Mouse (Mus musculus): ENCODE data around the gene Ralgapb.

The Ralgapb gene

DNA sequence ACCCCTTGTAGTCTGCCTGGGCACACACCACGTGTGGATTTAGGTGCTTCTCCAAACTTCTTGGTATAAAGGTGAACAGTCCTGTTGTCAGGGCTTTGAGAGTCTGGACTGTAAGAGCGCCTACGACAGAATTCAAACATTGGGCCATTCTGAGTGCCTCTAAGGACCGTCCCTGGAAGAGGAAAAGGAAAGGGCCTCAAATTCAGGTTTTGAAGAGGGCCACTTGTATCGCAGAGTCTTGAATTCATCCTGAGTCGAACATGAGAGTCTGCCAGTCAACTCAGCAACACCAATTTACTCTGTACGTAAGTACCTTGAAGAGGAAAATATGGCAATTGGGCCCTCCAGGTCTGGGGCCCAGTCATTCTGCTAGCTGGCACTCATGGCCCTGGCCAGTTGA lies 6.7 kb upstream of the Ralgapb start:
- DNase-seq (ENCODE audit: low read depth, low spot score) = no peak

DNA sequence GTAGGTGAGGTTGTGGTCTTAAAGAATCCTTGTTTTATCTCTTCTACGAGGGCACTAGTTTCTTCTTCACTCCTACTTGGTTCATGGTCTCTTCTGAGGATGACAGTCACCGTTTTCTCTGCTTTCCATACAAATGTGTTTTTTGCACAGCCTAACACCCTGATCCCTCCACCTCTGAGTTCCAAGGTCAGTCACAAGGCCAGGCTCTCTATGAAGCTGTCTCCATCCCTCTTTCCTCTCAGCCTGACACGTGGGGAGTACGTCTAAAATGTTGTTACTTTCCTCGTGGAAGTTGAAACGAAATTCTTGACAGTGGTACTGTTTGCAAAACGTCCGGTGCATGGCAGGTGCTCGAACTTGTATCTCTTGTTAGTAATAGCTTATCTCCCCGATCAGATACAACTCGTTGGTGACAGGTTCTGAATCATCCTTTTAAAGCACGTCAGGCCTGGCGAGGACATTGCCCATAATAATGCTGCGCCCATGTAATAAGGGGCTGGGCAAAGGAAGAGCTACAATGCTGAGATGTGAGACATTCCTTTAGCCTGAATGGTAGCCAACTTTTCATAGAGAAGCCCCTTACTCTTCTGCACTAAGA lies 552 bp upstream of the Ralgapb start:
- no peak for DNase-seq (ENCODE audit: low read depth, low spot score)

DNA sequence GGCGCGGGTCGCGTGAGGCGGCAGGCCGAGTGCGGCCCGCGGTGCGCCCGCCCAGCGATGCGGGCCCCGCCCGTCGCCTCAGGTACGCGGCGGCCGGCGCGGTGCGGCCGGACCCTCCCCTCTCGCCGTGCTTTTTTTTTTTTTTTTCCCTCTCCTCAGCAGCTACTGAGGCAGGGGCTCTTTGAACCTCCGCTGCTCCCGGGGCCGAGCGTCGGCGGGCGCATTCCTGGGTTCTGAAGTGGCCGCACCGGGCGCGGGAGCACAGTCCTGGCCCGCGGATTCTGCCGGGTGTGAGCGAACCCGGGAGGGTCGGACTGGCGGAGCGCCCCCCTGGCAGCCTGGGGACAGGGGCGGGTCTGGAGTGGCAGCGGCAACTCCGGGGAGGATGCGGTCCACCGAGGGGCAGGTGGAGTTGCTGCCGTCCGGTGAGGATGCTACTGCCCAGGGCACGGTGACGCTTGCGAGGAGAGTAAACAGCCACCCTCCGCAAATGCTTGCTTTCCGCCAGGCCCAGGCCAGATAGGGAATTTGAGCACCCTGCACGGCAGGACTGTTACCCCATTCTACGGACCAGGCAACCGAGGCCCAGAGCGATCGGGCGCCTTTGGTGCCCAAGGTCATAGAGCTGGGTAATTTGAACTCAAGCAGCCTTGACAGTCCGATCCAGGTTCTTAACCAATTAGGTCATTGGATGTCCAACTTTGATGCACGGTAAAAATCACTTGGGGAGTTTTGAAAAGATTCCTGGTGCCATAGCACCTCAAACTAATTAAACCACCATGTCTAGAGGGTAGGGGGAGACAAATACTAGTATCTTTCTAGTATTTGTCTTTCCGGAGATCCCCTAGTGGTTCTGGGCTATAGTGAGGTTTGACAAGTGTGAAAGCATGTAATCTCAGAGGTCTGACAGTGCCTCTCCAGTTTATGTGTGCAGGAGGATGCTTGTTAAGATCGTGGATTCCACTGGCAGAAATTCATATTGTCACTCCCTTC lies 670 bp downstream of the Ralgapb start:
- peak; percentile 34 for DNase-seq (ENCODE audit: low read depth, low spot score)

DNA sequence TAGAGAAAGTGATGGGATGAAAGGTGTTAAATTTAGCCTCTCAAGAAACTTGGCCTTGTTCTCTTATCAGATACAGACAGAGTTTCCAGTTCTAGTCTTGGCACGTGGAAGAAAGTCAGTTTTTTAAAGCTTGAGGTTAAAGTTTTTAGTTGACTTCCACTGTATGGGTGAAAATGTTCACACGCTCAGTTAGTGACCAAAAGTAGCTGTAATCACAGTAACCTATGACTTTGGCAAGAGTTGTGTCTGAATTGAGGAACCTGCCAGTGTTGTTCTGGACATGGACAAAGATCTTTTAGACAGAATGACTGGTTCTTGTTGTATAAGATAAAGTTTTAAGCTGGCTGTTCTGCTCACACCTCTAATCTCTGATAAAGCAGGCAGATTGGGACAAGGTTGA lies 3.6 kb downstream of the Ralgapb start:
- DNase-seq (ENCODE audit: low read depth, low spot score) = no peak

DNA sequence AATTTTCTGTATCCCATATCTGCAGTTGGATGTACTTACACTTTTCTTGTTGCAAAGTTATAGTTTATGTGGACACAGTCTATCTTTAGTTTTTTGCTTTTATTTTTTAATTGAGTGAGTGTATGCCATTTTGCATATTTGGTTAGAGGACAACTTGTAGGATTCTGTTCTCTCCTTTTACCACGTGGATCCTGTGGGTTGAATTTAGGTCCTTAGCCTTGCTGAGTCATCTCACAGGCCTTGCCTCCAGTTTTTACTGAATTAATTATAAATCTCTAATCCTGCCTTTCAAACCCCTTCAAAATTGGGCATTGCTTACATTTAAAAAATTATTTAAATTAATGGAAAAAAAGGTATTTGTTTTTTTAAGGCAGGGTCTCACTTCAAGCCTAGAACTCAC lies 6.2 kb downstream of the Ralgapb start:
- no peak for DNase-seq (ENCODE audit: low read depth, low spot score)

DNA sequence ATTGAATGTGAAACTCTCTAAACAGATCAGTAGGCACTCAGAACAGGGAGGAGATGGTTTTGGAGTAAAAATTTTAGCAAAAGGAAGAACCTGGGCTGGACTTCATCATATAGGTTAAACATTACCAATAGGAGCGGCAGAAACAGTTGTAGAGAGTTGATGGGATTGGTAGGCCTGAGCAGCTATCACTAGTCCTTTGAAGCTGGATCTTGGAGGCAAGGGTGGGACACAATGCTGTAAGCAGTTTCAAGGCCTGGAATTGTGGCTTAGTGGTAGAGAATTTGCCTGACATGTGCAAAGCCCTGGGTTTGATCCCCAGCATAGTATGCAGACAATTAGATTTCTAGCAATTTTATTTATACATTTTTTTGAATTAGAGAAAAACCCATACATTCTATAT lies 9.0 kb downstream of the Ralgapb start:
- no peak for DNase-seq (ENCODE audit: low read depth, low spot score)

DNA sequence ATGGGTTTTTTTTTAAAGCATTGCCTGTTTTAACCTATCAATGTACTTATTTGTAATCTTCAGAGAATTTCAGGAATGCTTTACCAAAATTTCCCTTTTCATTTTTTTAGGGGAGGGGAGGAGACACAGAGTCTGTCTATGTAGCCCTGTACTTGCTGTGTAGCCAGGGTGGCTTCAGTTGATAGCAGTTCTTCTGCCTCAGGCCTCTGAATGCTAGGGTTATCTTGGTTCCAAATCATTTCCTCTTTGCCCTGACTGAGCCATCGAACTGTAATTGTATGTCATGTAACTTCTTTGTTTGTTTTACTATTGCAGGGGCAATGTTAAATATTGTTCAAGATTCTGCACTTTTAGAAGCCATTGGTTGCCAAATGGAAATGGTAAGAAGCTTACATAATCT lies 36.2 kb downstream of the Ralgapb start:
- no peak for DNase-seq (ENCODE audit: low read depth, low spot score)

DNA sequence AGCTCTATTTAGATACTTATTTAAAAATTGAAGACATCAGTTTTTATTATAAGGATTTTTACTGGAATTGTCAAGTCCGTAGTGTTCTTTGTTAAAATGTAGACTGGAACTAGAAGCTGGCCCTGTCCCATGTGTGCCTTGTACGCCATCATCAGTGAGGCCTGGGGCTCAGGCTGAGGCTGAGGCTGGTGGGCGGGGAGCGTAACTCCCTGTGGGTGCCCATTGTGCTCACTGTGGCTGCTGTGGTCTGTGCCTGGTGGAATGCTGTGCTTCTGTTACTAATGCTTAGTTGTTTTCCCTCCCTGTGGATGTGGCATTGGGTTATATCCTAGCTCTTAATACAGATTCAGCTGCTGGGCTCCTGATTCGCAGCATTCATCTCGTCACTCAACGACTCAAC lies 40.2 kb downstream of the Ralgapb start:
- DNase-seq (ENCODE audit: low read depth, low spot score) = no peak

DNA sequence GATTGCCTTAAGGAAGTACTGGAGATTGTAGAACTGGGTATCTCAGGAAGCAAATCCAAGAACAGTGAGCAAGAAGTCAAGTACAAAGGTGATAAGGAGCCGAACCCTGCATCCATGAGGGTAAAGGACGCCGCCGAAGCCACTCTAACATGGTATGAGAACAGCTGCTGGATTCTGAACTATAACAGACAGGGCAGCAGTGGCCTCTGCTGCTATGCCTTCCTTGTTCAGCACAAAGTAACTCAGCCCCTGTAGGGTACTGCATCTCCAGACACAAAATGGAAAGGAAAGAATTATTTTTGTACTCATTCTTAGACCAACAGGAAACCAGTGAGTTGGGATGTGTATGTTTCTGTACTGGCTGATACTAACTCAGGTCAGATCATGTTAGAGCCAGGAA lies 46.8 kb downstream of the Ralgapb start:
- no peak for DNase-seq (ENCODE audit: low read depth, low spot score)

DNA sequence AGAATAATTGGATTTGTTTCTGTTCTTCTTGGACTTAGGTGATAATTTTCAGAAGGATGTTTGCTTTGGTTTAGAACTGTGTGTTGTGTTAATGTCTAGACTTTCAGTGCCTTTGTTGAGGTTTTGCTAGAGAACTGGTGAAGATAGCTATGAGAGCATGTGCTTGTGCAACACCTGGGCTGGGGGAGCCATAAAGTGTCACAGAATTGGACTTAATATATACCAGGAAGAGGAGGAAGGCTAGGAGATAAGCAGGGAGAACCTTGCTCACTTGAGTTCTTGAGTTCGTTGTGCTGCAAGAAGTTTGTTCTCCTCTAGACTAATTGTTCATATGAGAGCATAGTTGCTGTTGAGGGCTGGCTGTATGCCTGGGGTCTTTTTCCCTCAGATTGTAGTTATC lies 48.0 kb downstream of the Ralgapb start:
- DNase-seq (ENCODE audit: low read depth, low spot score) = no peak

DNA sequence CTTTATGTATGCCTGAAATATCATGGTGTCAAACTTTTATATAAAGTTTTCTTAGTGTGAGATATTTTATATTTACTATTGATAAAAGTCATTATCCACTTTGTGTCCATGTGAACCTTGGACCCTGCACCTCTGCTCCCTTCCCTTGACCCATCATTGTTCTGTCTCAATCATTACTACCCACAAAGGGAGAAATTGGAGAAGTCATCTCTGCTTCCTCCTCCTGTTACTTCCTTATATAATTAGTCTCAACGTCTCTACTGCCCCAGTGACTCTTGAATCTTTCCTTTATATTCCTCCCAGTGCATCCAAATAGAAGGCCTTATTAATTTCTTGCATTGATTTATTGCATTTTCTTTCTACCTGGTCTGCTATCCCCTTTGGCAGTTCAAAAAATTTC lies 52.8 kb downstream of the Ralgapb start:
- no peak for DNase-seq (ENCODE audit: low read depth, low spot score)

DNA sequence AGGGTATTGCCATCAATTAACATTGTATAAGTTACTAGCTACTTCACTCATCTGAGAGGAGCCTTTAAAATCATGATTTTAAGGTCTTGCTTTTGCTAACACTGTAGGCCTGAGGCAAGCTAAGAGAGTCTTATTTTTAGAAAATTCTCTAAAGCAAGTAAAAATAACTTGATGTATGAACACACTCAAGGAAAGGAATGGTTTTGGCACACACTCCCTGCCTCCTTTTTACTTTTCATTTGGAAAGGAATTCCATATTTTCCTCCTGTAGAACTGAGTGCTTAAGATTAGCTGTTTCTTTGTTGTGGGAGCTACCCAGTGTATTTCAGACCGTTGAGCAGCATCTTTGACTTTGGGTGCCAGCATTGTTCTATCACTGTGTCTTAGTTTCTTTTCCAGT lies 64.5 kb downstream of the Ralgapb start:
- DNase-seq (ENCODE audit: low read depth, low spot score) = no peak

DNA sequence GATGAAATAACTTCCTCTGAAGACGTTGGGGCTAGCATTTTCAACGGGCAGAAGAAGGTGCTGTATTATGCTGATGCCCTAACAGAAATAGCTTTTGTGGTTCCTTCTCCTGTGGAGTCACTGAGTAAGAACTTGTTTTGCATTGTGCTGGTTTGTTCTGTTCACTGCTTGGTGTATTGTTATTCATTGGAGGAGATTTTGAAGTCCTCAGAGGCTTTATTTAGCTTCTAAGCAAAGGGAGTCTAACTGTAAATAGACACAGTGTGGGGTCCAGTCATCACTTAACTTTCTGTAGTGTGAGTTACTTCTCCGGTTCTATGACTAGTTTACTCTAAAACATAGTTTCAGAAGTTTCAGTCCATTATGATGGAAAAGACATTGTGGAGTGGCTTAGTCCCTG lies 68.0 kb downstream of the Ralgapb start:
- no peak for DNase-seq (ENCODE audit: low read depth, low spot score)

DNA sequence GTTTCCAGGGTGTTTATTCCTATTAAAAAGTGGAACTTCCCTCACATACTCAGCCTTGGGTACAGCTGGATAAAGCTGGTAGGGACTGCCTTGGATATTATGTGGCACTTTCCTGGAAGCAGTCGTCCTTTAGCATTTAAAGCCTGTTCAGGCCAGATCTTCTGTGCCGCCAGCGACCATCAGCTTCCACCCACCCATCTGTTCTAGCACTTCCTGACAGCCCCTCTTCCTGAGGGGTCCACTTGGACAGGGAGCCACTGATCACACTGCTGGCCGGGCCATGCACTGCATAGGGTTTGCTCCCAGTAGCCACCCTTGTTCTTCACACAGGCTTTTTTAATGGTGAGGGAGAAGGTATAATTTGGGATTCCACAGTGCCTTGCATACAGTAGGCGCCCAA lies 88.8 kb downstream of the Ralgapb start:
- DNase-seq (ENCODE audit: low read depth, low spot score) = no peak

DNA sequence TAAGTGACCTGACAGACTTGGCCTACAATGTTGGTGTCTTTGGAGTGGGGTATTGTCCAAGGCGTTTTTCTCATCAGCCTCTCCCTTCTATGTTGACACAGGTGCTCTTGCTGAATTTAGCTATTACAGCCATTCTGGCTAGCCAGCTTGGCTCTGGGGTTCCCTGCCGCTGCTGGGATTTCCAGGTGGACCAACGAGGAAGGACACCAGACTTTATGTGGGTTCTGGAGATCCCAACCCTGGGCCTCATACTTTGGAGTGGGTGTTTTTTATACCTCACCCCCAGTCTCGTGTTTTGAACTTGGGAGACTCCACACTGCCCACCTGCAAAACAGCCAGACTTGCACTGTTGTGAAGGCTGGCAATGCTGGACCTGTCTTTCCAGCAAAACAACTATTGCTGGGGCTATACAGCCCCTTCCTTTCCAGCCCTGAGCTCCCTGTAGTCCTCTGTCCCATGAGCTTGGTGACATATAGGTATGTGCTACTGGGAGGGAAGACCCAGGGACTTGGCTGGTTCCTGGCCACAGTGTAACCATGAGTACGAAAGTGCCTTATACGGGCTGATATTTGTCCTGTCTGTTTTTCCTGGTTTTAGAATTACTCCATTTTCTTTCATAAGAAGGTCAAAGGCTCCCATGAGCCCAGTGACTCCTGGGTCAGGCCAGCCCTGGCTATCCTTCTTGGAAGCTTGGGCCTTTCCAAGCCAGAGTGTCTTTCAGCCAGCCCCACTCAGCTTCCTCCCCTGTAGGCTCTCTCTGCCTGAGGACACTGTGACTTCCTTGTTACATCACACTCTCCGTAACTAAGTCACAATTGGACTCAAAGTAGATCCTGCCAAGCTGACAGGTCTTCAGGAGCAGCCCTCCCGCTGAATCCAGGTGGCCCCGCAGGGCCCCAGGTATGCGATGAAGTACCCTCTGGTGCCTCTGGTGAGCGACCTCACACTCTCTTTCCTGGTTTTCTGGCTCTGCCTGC lies 92.5 kb downstream of the Ralgapb start, which contains the start of gene Adig:
TSS of gene Adig (plus strand) at position 777 of the 977 bp plus-strand sequence.
- DNase-seq (ENCODE audit: low read depth, low spot score) = peak; percentile 9

DNA sequence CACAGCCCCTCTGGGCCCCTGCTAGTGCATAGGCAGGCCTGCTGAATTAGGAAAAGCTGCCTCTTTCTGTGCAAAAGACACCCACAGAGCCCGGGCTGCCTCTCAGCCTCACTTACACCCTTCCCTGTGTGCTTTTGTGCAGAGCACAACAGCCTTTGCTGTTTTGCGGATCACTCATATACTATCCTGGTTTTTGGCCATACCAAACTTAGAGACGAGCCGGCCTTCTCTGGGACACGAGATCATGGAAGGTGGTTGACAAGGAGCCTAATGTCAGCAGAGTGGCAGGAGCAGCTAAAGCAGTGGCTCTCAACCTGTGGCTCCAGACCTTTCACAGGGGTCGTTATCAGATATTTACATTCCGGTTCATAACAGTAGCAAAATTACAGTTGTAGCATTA lies 93.6 kb downstream of the Ralgapb start:
- no peak for DNase-seq (ENCODE audit: low read depth, low spot score)

DNA sequence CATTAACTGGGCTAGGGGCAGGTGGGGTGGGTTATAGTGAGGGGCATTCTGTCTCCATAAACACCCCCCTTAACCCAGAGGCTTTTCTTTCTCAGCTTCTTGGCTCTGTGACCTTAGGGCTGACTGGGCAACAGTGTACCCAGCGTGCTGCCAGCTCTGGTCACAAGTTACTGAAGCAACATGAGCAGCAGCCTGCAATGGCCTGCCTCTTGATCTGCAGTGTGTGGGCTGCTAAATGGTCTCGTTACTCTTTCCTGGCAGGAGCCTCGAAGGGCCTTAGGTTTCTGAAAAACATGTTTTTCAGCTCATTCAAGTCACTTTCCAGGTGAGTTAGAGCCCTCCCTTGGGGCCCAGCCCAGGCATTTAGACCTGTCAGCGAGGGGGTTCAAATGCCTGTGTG lies 94.0 kb downstream of the Ralgapb start:
- no peak for DNase-seq (ENCODE audit: low read depth, low spot score)

DNA sequence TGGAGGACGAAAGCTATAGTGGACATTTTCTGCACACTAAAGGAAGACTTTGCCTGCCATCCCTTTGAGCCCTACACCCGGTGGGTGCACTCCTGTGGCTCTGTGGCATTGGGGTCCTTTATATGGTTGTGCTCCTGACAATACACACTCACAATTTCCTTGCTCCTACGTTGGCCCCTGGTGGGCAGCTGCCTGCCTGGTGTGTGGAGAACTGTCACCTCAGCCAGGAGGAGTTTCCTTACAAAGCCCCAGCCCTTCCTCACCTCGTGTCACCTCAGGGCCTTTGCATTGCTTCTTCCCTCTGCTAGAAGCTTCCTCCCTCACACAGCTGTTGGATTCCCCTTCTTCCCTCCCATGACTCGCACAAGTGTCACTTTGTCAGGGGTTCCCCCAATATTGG lies 96.8 kb downstream of the Ralgapb start:
- no peak for DNase-seq (ENCODE audit: low read depth, low spot score)

DNA sequence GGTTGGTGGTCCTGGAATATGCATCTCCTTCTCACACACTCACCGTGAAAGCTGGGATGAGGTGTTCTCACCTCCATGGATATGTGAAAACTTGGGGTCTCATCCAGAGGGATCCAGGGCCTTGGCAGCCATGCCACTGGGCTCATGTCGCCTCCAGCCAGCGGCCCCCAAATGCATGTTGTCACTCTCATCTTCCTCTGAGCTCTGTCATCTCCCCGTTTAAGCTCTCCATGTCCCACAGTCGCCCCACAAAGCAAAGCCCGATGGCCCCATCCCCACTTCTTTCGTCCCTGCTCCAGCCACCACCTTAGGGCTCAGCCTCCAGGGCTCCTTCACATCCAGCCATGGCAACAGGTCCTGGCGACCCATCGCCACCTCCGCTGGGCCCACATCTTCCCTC lies 97.4 kb downstream of the Ralgapb start:
- DNase-seq (ENCODE audit: low read depth, low spot score) = no peak

DNA sequence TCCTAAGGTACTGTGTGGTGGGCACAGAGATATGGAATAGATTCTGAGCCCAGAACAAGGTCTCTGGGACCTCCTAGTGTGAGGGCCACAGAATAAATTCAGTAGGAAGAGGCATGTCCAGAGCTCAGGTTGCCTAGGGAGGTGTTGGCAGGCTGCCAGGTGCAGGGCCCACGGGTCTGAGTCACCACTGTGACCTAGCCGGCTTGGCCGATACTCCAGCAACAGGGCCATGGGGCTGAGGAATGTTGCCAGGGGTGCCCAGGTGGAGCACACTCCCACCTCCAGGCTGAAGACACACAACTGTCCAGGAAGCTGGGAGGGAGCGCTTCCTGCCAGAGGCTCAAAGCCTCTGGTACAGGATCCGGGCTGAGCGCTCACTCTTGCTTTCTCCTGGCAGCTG lies 101.0 kb downstream of the Ralgapb start:
- no peak for DNase-seq (ENCODE audit: low read depth, low spot score)

DNA sequence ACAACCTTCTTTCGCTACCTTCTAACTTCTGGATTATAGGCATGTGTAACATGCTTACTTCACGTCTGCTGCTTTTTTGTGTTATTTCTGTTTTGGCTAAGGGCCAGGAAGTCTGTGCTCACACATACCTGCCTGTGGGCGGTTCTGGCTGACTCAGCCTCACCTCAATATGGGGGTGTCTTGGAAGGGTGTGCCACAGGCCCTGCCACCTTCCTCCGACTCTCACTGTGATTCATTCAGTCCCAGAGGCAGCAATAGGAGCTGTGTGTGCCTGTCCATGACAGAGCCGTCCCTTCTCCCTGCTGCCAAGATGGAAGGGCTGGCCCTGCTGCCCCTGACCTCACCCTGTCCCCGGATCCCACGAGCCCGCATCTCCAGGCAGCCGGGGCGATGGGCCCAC lies 102.9 kb downstream of the Ralgapb start, which contains the start of gene Arhgap40:
TSS of gene Arhgap40 (plus strand) at position 269 of the 400 bp plus-strand sequence.
- no peak for DNase-seq (ENCODE audit: low read depth, low spot score)

DNA sequence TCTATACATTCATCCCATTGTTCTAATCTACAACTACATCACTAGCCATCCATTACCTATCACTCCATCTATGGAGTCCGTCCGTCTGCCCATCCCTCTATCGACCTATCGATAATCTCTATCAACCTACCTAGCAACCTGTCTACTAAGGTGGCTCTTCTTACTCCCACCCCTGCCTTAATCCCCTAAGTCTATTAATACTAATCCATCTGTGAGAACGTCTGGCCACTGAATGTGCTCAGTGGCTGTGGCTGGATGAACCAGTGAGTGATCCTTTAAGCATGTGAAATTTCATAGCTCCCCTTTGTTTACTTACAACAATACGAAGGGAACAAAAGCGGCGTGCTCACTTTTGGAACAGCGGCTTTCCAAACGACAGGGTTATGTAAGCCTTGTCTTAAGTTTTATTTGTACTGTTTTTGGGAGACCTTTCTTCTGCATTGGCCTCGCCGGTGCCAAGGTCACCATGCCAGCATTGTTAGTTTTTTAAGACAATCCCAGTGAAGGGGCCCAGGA lies 104.2 kb downstream of the Ralgapb start:
- no peak for DNase-seq (ENCODE audit: low read depth, low spot score)

Measured in mesoderm, embryonic 11.5 days (tissue).